Mouse (Mus musculus) layer of hippocampus, adult 11-12 months (tissue): ENCODE measurements around the gene Nrxn1.

Experiments used
- DNase-seq: peaks from one replicate; pipeline ENCODE4 v3.0.0; 2022; ENCODE audit warnings: low spot score

Nrxn1 gene

DNA sequence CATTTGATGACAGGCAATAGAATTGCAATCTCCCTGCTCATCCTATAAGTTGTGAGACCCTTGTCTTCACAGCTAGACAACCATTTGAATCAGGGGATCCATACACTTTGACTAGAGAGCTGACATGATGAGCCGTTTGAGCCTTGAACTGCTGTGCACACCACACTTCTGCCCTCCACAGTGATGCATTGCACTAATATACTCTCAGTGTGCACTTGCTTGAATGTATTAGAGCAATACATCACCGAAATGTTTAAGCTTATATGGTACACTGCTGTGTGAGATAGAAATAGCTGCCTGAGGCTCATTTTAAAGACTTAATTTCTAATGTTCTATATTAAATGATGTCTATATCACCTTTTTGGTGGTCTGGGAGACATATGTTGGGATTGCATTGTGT, 430.6 kb downstream of the Nrxn1 start:
- no peak for DNase-seq

DNA sequence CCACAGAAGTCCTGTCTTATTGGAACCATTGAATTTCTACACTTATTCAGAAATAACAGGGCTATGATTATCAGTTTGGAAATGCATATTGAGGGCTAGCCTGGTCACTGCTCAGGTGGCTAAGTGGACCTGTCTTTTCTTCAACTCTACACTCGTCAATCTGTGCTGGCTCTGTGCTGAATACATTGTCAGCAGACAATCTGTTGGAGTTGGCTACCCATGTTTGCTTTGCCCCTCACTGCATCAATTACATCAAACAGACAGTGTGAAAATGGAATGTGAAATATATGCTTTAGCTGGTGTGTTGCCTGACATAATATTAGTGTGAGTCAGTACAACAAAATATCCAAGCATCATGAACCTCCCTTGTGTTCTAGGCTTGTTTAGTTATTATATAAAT, 438.4 kb downstream of the Nrxn1 start:
- DNase-seq, result no peak

DNA sequence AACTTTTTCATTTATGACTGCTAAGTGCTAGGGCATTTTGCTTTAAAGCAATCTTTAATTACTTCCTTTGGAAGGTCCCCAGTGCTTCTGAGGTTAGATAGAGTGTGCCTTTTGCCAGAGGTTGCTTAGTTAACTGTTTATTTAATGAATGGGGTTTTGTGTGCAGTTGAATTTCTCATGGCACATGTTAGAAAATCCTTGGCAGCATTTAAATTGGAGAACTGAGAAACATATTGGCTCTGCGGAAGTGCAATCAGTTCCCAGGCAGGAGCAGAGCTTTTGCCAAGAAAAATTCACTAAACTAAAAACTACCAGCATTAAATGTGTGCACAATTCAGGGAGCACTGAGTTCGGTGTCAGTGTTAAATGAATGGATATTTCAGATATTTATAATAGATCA, 439.5 kb downstream of the Nrxn1 start:
- peak; percentile 41 for DNase-seq

DNA sequence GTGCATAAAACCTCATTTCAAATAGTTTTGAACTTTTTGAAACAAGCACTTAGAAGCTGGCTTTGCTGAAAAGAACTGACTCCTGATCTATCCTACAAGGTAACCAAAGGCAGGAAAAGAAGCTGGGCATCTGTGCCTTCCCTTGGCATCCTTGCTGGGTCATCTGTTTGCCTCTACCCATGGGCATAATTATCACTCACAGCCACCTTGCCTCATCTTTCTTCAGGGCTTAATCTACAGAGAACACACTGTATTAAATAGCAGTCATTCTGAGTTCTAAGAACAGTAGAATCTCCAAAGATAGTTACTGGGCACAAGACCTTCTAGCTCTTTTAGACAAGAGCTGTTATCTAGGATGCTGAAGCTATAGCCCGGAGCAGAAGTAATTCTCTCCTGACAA, 442.6 kb downstream of the Nrxn1 start:
- no peak for DNase-seq

DNA sequence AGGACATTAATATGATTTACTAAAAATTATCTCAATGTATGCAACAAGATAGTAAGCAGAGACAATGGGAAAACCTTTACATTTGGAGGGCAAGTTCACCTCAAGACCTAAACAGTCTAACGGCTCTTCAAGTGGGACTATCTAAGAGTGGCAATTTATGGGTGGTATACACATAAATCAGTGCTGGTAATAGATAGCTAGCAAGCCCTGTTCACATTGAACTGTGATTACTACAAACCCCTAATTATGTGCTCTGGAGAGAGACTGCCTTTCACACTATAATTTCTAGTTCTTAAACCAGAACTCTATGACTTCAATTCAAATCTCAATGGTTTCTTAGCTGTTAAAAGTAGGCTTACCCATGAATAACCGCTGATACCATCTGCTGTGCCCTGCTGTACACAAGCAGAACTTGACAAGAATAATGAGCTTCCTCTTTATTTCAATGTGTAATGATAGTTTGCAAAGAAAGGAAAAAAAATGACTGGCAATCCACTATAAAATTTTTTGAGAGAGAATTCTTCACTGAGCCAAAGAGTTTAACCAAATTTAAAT, 453.8 kb downstream of the Nrxn1 start:
- no peak for DNase-seq

DNA sequence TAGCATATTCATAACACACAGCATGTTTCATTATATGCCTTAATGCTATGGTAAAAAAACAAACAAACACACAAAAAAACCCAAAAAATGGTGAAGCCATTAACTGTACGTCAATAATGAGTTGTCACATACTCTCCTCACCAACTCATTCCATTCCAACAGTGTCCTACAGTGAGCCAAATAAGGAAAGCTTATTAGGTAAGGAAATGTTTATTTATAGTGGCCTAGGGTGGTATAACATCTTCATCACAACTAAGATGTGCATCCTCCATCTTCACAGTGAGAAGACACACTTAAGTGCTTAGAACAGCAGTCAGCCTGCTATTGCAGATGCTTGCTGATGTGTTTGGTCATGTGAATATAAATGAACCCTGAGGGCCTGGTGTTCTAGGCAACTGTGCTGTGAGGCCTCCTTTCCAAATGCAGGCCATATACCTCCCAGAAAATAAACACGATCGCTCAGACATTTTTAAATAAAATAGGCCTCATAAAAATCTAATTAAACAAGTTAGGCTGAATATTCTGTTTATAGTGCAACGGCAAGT, 454.6 kb downstream of the Nrxn1 start:
- no peak for DNase-seq

DNA sequence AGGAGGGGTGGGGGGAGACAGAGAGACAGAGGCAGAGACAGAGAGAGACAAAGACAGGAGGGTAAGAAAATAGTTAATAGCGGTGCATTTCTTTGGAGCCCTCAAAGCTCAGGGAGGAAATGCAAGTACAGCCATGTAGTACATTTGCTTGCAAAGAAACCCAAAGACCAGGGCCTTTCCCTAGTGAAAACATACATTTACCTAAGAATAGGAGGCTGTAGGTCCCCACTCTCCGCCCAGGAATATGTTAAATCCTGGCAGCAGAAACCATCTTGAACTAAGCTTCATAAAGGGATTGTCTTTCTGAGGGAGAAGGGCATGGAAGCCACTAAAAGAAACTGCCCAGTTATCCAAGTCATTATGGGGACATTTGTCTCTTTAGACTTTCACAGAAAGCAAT, 461.5 kb downstream of the Nrxn1 start:
- DNase-seq, result no peak

DNA sequence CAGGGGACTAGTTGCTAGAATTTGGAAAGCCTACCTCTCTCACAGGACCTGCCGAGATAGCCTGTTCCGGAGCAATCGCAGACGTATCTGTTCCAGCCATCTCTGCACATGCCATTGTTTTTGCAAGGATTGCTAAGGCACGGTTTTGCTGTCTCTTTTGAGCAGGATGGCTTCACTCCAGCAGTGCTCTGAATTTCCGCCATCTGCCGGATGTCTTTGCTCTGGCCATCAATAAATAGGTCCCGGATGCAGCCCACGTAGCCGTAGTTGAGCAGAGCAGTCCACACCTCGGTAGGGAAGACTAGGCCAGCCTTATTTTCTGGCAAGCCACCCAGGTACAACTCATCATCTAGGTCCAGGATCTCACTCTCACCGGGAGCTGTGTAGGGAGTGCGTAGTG, 463.0 kb downstream of the Nrxn1 start:
- DNase-seq, result peak; percentile 56

DNA sequence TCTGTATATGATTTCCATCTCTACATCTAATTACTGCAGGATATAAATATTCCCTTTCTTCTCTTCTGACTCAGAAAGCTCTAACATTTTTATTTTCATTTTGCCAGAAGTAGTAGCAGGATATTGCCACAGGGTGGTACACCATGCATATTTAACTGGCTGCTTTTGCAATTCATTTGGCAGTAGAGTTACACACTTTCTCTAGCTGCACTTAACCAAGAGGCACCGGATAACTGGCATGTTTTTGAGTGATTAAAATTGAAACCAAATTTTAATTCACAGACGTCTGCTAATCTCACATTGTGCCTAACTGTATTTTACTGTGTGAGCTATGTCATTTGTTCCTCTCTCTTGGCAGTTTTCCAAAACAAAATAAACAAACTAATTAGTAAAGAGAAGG, 464.4 kb downstream of the Nrxn1 start:
- DNase-seq, result peak; percentile 69

DNA sequence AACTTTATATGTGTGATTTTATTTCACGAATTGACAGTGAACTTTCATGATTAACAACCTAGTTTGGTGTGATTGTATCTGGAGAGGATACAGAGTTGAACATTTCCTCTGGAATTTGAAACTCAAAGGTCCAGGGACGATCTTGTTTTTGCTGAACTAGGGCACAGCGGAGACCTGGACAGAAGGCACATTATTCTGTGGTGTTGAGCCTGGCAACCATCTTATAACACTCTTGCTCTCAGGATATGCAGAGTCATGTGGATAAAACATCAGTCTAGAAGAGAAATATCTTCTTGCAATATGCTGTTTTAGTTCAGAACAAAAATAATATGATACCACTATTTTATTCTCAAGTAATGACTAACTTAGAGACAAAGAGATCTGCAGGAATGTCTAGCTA, 464.9 kb downstream of the Nrxn1 start:
- DNase-seq, result no peak

DNA sequence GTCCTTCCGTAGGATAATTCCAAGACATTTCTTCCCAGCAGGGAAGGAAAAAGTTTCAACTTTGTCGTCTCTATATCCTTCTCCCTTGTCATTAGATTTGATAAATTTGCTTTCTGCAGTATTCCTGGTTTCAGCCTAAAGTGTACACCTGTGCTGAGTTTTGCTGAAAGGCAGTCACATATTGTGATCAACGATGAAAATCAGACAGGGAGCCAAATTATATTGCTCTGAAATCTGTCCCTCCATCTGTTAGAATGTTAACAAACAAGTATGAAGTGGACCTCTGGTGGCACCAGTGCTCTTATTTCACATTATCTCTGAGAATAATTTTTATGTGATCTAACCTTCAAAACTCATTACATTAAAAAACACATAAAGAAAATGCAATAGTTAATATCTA, 465.5 kb downstream of the Nrxn1 start:
- no peak for DNase-seq

DNA sequence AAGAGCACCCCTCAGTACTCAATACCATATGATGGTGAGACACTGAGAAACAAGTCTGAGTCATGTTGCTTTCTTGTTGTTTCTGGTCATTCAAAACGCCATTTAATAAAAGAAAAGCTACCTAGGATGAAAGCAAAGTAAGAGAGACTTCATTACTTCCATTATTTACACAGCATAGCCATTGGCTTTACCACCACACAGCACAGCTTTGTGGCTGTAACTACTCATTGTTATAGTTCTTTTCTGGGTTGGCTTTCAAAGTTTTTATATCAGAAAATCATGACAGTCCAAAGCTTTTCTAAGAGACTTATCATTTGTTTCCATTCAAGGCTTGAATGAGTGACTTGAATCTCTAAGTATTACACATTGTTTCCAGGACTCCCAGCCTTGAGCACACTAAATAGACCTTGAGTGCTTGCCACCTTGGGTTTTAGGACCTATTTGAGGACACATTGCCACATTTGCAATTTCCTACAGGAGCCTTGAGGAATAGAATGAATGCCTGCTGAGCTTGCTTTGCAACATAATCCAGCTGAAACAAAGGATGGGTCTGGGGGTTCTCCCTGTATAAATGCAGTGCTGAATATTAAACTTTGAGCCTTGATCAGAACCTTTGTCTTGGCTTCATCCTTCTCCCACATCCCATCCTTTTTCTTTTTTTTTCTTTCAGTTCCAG, 468.1 kb downstream of the Nrxn1 start:
- DNase-seq, result no peak

DNA sequence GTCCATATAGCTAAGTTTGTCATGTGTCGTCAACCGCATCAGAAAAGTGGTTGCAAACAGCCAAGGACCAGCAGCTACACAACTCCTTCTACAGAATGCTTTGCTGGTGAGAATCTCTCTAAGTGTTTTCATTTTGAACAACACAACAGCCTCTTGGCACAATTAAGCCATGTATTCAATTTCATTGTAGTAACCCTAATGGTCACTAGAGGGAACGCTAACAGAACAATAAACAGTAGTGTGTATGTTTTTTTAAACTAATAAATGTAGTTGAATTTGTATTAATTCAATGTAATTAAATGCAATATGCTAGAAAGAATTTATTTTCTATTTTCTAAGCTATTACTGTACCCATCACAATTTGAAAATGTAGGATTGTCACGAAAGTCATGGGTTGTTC, 471.0 kb downstream of the Nrxn1 start:
- DNase-seq, result no peak

DNA sequence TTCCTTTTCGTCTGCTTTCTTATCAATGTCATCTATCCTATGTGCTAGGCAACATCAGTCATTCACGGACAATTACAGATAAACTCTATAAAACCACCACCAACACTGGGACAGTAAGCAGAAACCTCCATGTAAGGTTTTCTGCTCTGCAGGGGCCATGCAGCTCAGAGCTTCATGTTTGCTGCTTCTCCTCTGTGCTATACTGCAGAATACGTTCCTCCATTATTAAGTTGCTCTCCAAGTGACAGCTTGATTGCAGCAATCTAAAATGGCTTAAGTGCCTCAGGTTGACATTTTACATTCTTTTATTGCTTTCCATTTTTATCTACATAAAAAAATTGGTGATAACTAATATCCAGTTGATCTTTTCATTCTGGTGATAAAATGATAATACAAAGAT, 477.9 kb downstream of the Nrxn1 start:
- no peak for DNase-seq

DNA sequence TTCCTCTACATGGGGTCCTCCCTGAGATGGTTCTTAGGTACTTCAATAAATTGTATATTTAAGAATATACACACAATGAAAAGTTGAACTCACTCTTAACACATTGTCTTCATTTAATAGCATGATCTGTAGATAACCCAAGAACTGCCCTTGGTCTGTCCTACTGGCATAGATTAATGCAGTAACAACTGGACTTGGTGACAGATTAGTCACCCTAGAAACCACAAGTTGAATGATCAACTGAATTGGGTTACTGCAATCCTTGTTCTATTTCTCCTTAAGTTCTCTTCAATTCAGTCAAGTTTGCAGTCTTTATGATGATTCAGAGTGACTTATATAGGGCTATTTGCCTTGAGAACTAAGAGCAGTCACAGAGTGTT, 485.5 kb downstream of the Nrxn1 start:
- no peak for DNase-seq

DNA sequence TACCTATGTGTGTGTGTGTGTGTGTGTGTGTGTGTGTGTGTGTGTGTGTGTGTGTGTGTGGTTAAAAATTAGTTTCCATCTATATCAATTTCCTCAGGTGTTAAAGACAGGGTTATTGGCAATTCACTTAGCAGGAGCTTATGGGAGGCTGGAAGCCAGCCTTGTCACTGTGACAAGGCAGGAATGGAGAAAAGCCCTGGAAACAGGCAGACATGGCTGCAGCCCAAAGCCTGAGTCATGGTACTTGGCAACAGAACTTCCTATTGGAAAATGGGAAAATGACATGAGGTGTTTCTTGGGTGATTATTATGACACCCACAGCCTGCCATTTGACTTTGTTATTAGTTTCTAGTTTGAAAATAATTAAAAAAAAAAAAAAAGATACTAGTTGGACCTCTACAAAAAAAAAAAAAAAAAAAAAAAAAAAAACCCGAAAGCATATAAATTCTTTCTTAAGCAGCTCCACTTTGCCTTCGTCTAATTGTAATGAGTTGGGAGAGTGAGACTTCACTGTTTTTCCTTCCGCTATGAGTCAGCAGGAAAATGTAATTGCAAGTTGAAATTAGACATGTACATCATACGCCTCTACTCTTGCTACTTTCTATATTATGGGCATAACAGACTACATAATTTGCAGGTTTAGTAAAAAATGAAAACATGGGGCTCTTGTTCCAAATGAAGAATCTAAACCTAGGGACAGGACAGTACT, 486.0 kb downstream of the Nrxn1 start:
- DNase-seq, result peak; percentile 75

DNA sequence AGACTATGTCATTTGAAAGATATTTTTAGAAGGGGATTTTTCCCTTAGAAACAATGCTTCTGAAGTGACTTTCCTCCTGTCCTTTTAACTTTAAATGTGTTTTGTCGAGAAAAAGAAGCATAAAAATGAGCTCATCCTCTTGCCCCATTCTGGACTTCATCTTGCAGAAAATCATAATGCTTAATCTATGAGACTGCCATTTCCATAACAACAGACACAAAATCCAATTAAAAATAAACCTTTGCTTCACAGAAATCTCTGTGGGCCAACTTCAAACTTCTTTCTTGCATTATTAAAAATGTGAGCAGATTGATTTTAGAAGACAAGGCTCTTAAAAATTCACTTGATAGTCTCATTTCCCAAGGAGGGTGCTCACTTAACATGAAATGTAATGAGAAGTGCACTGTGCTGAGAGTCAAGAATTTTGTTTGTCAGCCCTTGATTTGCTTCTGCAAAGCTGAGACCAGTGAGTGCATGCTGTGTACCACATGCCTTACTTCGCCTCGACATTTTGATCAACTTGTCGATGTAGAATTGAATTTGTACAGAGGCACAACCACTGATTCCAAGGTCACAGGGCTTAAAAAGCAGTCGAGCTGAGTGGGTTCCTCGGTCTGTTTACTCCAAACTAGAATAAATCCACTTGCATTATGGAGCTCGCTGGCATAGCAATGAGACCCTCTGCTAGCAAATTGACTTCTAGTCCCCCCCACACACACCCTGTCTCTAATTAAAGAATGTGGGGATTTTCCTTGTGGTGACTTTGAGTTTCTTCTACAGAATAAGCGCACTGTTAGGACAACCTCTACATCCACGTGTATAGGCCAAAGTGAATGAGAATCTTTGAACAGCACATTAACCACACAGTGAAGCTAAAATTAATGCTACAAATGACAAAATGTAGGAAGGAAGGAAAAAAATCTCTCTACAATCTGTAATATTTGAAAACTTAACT, 493.0 kb downstream of the Nrxn1 start:
- no peak for DNase-seq

DNA sequence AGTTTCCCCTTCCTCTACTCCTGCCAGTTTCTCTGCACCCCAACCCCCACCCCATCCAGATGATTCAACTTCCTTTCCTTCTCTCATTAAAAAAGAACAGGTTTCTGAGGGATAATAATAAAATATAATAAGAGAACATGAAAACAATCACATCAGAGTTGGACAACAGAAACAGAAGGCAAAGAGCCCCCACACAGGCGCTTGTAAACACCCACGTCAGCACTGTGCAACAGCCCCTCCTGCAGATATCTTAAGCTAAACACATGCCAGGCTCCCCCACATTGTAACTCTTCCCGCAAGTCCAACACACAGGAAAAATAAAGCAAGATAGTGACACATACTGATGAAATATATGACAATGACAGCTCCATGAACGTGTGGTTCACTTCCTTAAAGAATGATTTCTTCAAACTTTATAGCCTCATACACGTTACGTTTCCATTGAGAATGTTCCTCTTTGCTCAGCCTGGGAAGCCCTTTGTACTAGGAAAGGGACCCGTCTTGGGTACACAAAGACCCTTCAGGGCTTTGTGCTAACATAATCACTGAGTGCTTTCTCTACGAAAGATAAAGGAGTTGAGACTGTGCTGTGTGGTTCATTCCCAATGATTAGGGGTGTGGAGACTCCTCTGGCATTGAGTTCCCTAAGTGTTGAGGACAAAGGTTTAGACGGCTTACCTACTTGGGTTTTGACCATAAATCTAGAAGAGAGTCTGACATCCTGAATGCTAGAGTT, 497.9 kb downstream of the Nrxn1 start:
- DNase-seq, result peak; percentile 53

DNA sequence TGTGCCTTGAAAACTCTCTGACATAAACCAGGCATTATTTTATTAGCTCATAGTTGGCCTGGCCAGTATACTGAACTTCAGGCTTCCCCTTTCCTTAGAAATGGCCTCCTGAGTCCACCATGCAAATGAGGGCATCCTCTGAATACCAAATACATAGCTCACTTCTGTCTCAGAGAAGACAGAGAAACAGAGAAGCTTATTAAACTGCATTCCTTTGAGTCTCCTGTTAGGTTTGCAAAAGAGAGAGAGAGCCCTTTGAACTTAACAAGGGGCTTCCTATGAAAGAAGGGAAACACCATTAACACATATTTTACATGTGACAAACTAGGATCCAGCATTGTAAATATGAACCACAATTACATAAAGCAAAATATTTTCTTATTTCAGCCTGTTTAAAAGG, 506.0 kb downstream of the Nrxn1 start:
- no peak for DNase-seq

DNA sequence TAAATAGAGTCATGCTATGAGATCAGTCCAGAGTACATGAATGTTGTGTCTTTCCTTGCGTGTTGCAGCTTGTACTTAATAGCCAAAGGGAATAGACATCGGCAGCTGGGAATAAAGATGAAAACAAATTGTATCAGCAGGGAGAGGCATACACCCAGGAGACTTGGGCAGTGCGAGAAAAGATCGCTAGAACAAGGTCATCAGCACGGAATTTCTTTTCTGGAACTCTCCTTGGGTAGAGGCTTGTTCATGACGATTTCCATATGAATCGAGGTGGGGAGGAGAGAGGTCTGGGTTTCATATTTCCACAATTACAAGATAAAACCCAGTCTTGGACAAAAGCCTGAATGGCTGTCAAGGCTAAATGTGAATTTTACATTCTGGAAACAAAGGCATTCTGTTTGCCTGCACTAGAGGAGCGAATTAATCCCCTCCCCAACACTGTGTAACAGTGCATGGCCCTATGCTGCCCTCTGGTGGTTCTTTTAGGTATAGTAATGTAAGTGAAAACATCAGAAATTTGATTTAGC, 508.1 kb downstream of the Nrxn1 start:
- DNase-seq, result peak; percentile 72

DNA sequence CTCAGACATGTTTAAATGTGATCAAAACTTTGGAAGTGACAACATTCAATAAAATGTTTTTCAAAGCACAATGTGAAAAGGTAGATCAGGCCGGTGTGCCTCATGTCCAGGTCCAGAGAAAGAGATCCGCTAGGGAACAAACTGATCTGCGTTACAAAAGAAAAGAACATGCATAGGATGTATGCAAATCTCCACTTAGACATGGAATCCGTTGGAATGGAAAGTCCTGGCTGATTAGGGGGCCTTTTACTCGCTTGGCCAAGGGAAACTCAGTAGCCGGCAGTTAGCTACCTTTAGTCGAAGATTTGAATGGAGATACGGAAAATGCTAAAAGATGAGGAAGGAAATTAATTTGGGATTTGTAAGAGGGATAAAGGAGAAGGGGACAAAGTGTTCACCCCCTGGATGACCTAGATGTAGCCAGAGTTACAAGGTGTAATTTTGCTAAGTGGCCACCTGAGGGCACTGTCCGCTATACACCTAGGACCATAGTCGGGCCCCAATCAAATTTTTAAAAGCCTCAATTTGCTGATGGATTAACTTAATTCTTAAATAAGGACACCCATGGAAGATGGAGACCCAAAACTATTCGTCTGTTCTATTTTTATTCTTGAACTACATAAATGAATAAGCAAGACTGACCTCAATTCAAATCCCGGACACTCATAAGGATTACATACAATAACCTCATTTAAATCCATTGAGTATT, 508.9 kb downstream of the Nrxn1 start:
- DNase-seq, result no peak
